Mouse (Mus musculus): Measurements from ENCODE around the gene Gm49380. TPM values are rescaled to one million over a fixed set of nuclear protein-coding genes. Genes with fewer than 3 reads are reported as not detected.
A peak's percentile ranks its signal among the peaks of the same experiment; 100 is the strongest.

The Gm49380 gene
- total RNA-seq (2021) = 0.82 and 1.5 TPM in 2 replicates
- long read RNA-seq, partial matches to known transcripts = 0 of 1 reads
- long read RNA-seq, other reads (novel, unspliced or antisense) = 1 of 1 reads

GRCm38 (mm10) chr9:44113105-44113789 is at the start of gene Gm49380, which contains the start of gene Rnf26:
Gm49380 (minus strand) TSS chr9:44113500.
Rnf26 (minus strand) TSS chr9:44113517.
- peak; percentile 93 for DNase-seq

GRCm38 (mm10) chr9:44159886-44160285 is 46.6 kb upstream of the Gm49380 start:
- DNase-seq = no peak

- no peak for DNase-seq
Measured at GRCm38 (mm10) chr9:44147290-44147689, 34.0 kb upstream of the Gm49380 start.

GRCm38 (mm10) chr9:44144718-44145060 is 31.4 kb upstream of the Gm49380 start:
- no peak for DNase-seq

GRCm38 (mm10) chr9:44144023-44144717 is 30.9 kb upstream of the Gm49380 start:
- no peak for DNase-seq

GRCm38 (mm10) chr9:44143421-44143820 is 30.1 kb upstream of the Gm49380 start:
- no peak for DNase-seq

- no peak for DNase-seq
Measured at GRCm38 (mm10) chr9:44141951-44142350, 28.7 kb upstream of the Gm49380 start.

GRCm38 (mm10) chr9:44137846-44138245 is 24.5 kb upstream of the Gm49380 start:
- DNase-seq = no peak

- no peak for DNase-seq
Measured at GRCm38 (mm10) chr9:44135731-44136411, 22.6 kb upstream of the Gm49380 start.

- peak; percentile 72 for DNase-seq
Measured at GRCm38 (mm10) chr9:44134851-44135730, 21.8 kb upstream of the Gm49380 start.

GRCm38 (mm10) chr9:44134101-44134850 is 21.0 kb upstream of the Gm49380 start, which contains the start of gene Mcam:
Mcam (plus strand) TSS chr9:44134469.
- peak; percentile 79 for DNase-seq

GRCm38 (mm10) chr9:44133287-44133686 is 20.0 kb upstream of the Gm49380 start:
- DNase-seq = no peak

- no peak for DNase-seq
Measured at GRCm38 (mm10) chr9:44132200-44132599, 18.9 kb upstream of the Gm49380 start.

GRCm38 (mm10) chr9:44131276-44131590 is 17.9 kb upstream of the Gm49380 start:
- DNase-seq = no peak

GRCm38 (mm10) chr9:44130581-44131275 is 17.4 kb upstream of the Gm49380 start:
- peak; percentile 29 for DNase-seq

GRCm38 (mm10) chr9:44130034-44130433 is 16.7 kb upstream of the Gm49380 start:
- DNase-seq = peak; percentile 75

GRCm38 (mm10) chr9:44129633-44130032 is 16.3 kb upstream of the Gm49380 start:
- DNase-seq = no peak

GRCm38 (mm10) chr9:44127351-44127801 is 14.1 kb upstream of the Gm49380 start:
- DNase-seq = no peak

- no peak for DNase-seq
Measured at GRCm38 (mm10) chr9:44126746-44127145, 13.4 kb upstream of the Gm49380 start.
